Mouse (Mus musculus) bone marrow macrophage, adult 2 months (primary cell): ENCODE measurements around the gene Dync1li1. TPM values are rescaled to one million over a fixed set of nuclear protein-coding genes. Genes with fewer than 3 reads are reported as not detected.
"Not testable (repeated sequence)": the region's sequence is repeated elsewhere in the genome, so short reads cannot be mapped to it uniquely, and the experiment has no call there.

Experiments used
- H3K27ac ChIP-seq: 2 replicates; pipeline ENCODE4 v1.5.1; 2012; ENCODE audit warnings: low read depth, low read length; ENCODE audit not compliant: insufficient read depth
- H3K4me1 ChIP-seq: 2 replicates; pipeline ENCODE4 v1.6.1; 2012; ENCODE audit warnings: low read length; ENCODE audit not compliant: control insufficient read depth, insufficient read depth
- H3K4me3 ChIP-seq: 2 replicates; pipeline ENCODE4 v1.5.1; 2012; ENCODE audit warnings: mild to moderate bottlenecking, low read length, moderate library complexity; ENCODE audit not compliant: insufficient read depth
- CTCF ChIP-seq: IDR thresholded peaks from 2 replicates; pipeline ENCODE4 v1.5.1; 2012; ENCODE audit warnings: low read depth, mild to moderate bottlenecking, low read length, moderate library complexity
- POLR2A ChIP-seq: IDR thresholded peaks from 2 replicates; pipeline ENCODE4 v1.6.1; 2012; ENCODE audit warnings: mild to moderate bottlenecking, low read depth, low read length, borderline replicate concordance
- polyA plus RNA-seq: library from polyadenylated mRNA; stranded (reverse); fragments of >200 nt; gene quantifications from 2 replicates; pipeline ENCODE4 v1.2.4, GENCODE M21; 2012; ENCODE audit not compliant: missing spikeins, insufficient read depth, insufficient read length

Dync1li1 gene
- polyA plus RNA-seq, result 46.1 and 46.6 TPM in 2 replicates

DNA sequence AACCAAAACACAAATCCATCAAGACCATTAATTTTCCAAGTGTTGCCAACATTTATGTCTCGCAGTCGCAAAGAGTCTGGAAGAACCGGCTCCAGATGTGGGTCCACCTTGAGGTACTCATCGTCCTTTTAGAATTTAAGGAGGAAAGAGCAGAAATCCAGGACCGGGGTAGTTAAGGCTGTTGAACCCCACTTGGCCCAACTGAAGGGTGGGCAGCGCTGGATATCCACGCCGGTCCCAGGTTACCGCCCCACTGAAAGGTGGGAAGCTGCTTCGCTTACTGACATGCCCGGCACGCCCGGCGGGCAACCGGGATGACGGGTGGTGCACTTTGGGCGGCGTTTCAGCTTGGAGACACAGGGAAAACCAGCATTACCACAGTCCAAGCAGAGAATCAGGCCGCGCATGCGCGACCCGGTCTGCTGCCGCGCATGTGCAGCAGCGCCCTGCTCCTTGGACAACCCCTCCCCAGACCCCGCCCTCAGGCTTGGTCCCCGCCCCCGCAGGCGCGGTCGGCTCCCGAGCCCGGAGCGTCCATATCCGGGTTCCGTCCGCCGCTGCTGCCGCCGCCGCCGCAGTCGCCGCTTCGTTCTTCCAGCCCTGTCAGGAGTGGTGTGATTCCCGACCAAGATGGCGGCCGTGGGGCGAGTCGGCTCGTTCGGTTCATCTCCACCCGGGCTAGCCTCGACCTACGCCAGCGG lies at the start of gene Dync1li1:
TSS of gene Dync1li1 (plus strand) at position 539 of the 701 bp plus-strand sequence.
- Histone ChIP-seq H3K4me1 (peaks cover 8% of the 10 kb centered on the region), H3K27ac (peak within 1 kb of the TSS; percentile 85), H3K4me3 (peak within 1 kb of the TSS; percentile 98)
- TF ChIP-seq POLR2A (no peak), CTCF (no peak)

DNA sequence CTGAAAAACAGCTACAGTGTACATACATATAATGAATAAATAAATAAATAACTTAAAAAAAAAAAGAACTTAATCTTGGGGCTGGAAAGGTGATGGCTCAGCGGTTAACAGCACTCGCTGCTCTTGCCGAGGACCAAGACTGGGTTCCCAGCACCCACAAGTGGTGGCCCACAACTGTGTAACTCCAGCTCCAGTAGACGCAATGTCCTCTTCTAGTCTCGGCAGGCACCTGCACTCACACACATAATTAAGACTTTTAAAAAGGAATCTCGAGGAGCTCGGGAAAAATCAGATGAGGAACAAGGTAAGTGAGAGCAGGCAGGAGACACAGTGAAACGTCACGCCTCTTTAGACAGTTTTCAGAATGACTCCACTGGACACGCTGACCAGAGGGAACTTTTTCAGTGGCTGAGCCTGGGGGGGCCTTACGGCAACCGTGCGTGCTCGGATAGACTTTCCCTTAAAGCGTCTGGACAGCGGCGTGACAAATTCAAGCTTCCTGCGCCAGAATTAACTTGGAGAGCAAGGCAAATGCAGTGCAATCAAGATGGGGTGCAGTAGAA lies 49.3 kb upstream of the Dync1li1 start:
- Histone ChIP-seq H3K4me3 (peak overlapping the region; percentile 68), H3K27ac (peak overlapping the region; percentile 27), H3K4me1 (no peaks in the 10 kb centered on the region)
- TF ChIP-seq POLR2A (no peak), CTCF (no peak)

DNA sequence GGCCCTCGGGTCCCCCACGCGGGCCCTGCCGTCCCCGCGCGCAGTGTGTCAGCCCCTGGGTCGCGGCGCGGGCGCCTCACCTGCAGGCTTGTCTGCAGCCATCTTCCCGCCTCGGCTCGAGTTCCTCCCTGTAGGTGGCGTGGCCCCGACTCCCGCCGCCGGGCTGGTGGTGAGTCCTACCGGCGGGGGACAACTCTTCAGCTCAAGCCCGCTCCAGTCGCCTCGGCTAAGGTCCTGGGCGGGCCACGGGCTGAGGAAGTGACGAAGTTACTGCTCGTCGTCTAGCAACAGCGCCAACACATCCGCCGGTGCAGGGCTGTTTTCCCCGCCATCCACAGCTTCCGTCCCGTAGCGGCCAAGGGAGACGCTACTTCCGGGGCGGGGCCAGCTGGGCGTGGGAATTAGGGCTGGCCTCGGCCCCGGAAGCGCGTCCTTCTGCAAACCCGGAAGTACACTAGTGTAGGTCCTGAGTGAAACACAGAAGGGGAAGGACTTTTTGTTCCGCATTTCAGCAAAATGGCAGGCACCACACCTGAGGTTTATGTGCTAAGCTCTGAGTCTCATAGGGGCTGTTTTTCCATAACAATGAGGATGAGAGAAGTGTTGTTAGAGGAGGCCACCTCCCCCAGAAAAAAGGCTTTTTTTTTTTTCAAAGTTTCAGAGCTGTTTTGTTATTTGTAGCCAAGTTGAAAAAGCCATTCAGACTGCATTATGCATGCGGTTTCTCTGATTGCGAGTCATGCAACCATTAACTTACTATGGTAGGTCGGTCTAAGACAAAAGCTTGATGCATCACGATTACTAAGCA lies 48.5 kb upstream of the Dync1li1 start, which contains the start of gene Cnot10:
TSS of gene Cnot10 (minus strand) at position 346 of the 808 bp plus-strand sequence.
- no peaks in the 10 kb centered on the region for H3K4me1 ChIP-seq
- peak within 1 kb of the TSS; percentile 27 for H3K27ac ChIP-seq
- peak within 1 kb of the TSS; percentile 68 for H3K4me3 ChIP-seq
- TF ChIP-seq POLR2A (no peak), CTCF (no peak)

DNA sequence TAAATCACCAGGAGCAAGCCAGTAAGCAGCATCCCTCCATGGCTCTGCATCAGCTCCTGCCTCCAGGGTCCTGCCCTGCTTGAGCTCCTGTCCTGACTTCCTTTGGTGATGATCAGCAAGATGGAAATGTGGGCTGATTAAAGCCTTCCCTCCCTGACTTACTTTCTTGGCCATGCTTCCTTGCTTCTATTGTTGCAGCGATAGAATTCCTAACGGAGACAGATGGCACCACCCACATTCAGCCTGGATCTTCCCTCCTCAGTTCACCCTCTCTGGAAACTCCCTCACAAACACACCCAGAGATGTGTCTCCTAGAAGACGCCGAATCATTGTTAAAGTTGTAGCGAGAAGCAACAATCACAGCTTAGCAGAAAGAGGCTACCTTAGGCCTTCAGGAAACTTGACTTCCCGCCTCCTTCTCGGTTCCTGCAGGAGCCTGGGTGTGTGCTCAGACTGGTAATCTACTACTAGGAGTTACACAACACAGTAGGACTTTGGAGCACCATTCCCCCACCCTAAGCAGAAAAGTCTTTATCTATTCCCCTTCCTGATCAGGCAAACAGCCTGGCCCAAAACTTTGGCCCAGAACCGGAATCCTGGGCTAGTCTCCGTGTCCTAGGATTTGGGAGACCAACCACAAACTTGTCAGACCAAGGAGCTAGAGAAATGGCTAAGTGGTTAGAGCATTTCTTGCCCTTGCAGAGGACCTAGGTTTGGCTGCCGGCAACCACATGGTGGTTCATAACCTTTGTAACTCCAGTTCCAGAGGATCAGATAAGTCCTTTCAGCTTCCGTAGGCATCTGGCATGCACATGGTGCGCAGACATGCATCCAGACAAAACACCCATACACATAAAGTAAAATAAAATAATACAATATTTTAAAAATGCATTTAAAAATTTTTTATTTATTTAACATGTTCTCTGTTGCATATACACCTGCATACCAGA lies 41.8 kb upstream of the Dync1li1 start:
- Histone ChIP-seq H3K27ac (no peak overlapping the region), H3K4me3 (no peak overlapping the region), H3K4me1 (no peaks in the 10 kb centered on the region)
- TF ChIP-seq POLR2A, result no peak
- TF ChIP-seq CTCF, result no peak

DNA sequence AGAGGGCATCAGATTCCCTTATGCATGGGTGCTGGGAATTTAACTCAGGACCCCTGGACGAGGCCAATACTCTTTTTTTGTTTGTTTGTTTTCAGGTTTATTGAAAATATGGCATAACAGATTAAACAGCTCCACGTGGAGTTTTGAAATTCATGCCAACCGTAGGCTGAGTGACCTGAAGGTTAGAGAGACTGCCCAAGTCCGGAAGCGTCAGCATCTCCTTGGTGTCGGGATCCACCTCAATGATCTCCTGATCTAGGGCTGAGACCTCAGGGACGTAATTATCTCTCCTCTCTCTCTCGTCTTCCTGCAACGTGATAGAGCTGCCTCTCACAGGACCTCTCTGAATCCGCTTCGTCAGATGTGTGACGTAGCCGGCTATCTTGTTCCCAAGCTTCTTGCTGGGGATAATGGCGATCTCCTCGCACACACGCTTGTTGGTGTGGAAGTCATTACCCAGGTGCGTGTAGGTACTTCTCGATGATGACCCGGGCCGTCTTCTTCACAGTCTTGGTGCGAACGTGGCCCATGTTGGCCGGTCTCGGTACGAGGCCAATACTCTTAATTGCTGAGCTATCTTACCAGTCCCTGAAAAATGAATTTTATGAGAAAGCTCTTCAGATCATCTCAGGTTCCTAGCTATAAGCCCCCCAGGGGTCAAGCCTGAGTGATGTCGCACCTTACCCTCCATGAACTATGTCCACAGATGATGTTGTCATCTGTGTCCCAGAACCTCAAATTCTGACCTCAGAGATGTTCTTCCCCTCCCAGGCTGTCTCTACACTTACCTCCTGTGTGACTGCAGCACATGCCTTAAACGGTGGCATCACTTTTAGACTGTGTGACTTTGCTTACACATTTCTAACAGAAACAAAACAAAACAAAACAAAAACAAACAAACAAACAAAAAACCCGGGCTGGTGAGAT lies 40.8 kb upstream of the Dync1li1 start:
- Histone ChIP-seq H3K4me1 (no peaks in the 10 kb centered on the region), H3K4me3 (no peak overlapping the region)
- no peak for TF ChIP-seq POLR2A
- TF ChIP-seq CTCF, result no peak

DNA sequence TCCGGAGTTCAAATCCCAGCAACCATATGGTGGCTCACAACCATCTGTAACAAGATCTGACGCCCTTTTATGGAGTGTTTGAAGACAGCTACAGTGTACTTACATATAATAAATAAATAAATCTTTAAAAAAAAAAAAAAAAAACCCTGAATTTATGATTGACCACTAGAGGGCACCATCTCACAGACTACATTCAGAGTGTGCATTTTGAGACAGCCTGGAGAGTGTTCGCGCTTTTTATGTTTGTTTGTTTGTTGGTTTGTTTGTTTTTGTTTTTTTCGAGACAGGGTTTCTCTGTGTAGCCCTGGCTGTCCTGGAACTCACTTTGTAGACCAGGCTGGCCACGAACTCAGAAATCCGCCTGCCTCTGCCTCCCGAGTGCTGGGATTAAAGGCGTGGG lies 40.1 kb upstream of the Dync1li1 start:
- not testable (repeated sequence) for H3K27ac ChIP-seq, H3K4me3 ChIP-seq, H3K4me1 ChIP-seq

More for the DNA sequence above, 40.8 kb upstream of the Dync1li1 start:
- no peak overlapping the region for H3K27ac ChIP-seq

DNA sequence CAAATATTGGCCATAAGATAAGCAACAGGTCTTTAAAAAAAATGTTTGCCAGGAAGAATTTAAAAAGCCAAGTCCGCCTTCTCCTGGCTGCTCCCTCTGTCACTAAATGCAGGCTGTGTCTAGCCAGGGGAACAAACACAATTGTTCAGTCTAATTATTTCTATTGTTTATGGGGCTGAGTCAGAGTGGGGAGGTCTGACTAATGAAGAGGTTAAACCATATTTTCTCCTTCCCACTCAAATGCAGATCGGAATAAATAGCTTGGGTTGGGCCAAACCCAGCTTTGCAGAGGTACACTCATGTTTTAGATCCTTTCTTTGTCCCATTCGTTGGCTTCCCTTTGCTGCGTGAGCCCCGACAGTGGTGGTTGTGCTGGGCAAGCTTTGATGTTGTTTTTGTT lies 39.2 kb upstream of the Dync1li1 start:
- TF ChIP-seq POLR2A (no peak), CTCF (no peak)
- no peaks in the 10 kb centered on the region for H3K4me1 ChIP-seq
- no peak overlapping the region for H3K4me3 ChIP-seq
- H3K27ac ChIP-seq, result no peak overlapping the region

DNA sequence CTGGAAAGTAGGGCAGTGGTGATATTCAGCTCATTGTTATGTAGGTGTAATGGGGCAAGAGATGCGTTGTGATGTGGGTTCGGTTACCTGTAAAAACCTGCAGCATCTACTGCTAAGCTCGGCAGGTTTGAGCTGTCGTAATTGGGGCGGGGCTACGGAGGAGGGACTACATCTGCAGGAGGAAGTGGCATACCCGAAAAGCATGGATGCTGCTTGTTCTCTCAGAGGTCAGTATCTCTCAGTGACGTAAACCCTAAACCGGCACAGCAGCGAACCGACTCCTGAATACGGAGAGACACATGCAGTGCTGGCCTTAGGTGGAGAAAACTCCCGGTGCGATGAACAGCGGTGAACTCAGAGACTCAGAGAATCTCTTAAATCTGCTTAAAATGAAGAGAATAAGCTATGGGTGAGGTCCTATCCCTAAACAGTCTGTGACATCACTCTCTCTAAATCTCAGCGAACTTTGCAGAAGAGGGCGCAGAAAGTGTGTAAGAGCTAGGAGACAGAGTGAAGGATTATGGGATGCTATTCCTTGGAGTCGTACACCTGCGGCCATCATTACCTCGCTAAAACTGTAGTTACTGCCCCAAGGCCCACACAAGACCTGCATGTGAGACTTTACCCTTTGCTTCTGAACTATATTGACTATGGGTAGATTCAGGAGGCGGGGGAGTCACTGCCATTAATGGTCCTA lies 37.5 kb upstream of the Dync1li1 start:
- no peak overlapping the region for H3K27ac ChIP-seq
- no peak overlapping the region for H3K4me3 ChIP-seq
- H3K4me1 ChIP-seq, result no peaks in the 10 kb centered on the region
- TF ChIP-seq POLR2A (no peak), CTCF (no peak)
